Mouse (Mus musculus) heart, embryonic 16.5 days (tissue): Measurements from ENCODE around the gene Lrrfip2. TPM values are rescaled to one million over a fixed set of nuclear protein-coding genes. Genes with fewer than 3 reads are reported as not detected.

Source experiments
- polyA plus RNA-seq: library from polyadenylated mRNA; unstranded; fragments of >200 nt; fragmentation: Nextera tagmentation; extraction: Ambion mirVana; gene quantifications from 2 replicates; pipeline ENCODE4 v1.2.1, GENCODE M21; 2015

Gene Lrrfip2
- polyA plus RNA-seq, 1 experiment from 2014 or later = 74.8 TPM

Other genes with a start within 250 kb of the Lrrfip2 start
- gene Als2cl, start 237.7 kb upstream of the Lrrfip2 start, polyA plus RNA-seq = 3.1 and 4.4 TPM in 2 replicates
- 1.2 and 1.7 TPM in 2 replicates for gene Tmie, start 237.5 kb upstream of the Lrrfip2 start, polyA plus RNA-seq
- gene Fam240a, start 200.7 kb upstream of the Lrrfip2 start, polyA plus RNA-seq = not detected in 2 replicates
- not detected in 2 replicates for gene Tdgf1, start 171.4 kb upstream of the Lrrfip2 start, polyA plus RNA-seq
- 8.1 and 8.6 TPM in 2 replicates for gene Lrrc2, start 166.0 kb upstream of the Lrrfip2 start, polyA plus RNA-seq
- 0.13 and 0.29 TPM in 2 replicates for gene Rtp3, start 127.0 kb upstream of the Lrrfip2 start, polyA plus RNA-seq
- gene Ltf, start 98.3 kb upstream of the Lrrfip2 start, polyA plus RNA-seq = 1.8 and 3.2 TPM in 2 replicates
- 5.0 and 5.9 TPM in 2 replicates for gene Ccrl2, start 60.1 kb upstream of the Lrrfip2 start, polyA plus RNA-seq
- gene Mlh1, start 154.2 kb downstream of the Lrrfip2 start, polyA plus RNA-seq = 34.5 and 34.6 TPM in 2 replicates
- gene Epm2aip1, start 154.3 kb downstream of the Lrrfip2 start, polyA plus RNA-seq = 18.9 and 21.5 TPM in 2 replicates
- gene Trank1, start 194.1 kb downstream of the Lrrfip2 start, polyA plus RNA-seq = 0.07 TPM in 1 of 2 replicates, not detected in the other